In the genomic region with DNA sequence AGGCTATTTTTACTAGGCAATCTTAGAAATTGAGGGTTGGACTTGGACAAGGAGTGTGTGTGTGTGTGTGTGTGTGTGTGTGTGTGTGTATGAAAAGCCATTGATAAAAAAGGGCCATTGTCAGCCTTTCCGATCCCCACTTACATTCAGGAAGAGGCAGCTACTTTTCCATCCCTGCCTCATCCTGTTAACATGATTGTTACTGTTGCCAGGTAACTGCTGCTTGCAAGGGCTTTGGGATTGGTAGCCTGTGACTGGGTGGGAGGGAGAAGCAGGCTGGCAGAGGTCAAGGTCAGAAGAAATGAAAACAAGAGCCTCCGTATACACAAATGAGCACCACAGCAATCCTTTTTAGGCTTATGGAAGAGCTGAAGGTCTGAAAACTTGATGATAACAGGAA, we compare ENCODE assay signal across 8 mouse cellular contexts. TPM values are rescaled to one million over a fixed set of nuclear protein-coding genes. Genes with fewer than 3 reads are reported as not detected.
DNase-seq lines count a peak whose midpoint lies in the region; ATAC-seq and TF ChIP-seq lines count a peak whose summit lies in the region.

No protein-coding gene starts in this region.

- intact Hi-C loops in gastrocnemius, adult 2 months (cut with DNase I) = no loop called here
- intact Hi-C loops in gastrocnemius, postnatal 36 days (cut with DNase I) = no loop called here

- H3K4me3 ChIP-seq in heart, embryonic 13.5 days = no peak overlapping the region
- no peak overlapping the region for H3K4me3 ChIP-seq in limb, embryonic 10.5 days
- H3K4me3 ChIP-seq in neural tube, embryonic 15.5 days (replicated peaks) = no peak overlapping the region
- no peak overlapping the region for H3K4me3 ChIP-seq in gastrocnemius, adult 2 months
- H3K4me3 ChIP-seq in cerebellum, adult 2 months (replicated peaks; ENCODE audit: insufficient read depth, low read depth, low read length) = no peak overlapping the region

- H3K36me3 ChIP-seq in heart, embryonic 13.5 days = no peaks in the 10 kb centered on the region
- no peaks in the 10 kb centered on the region for H3K36me3 ChIP-seq in limb, embryonic 10.5 days
- H3K36me3 ChIP-seq in neural tube, embryonic 15.5 days = no peaks in the 10 kb centered on the region

- 28% methylated on average over 2 of the region's 2 CpGs for WGBS in heart, embryonic 13.5 days
- WGBS in limb, embryonic 10.5 days = 40% methylated on average over 2 of the region's 2 CpGs
- WGBS in neural tube, embryonic 15.5 days = 13% methylated on average over 2 of the region's 2 CpGs
- WGBS in cerebellum, adult 2 months = 48% methylated on average over 2 of the region's 2 CpGs

- peaks cover 34% of the 10 kb centered on the region for H3K4me1 ChIP-seq in heart, embryonic 13.5 days
- peaks cover 8% of the 10 kb centered on the region; the same call in 1 of the 2 replicates for H3K4me1 ChIP-seq in limb, embryonic 10.5 days
- H3K4me1 ChIP-seq in neural tube, embryonic 15.5 days = peaks cover 13% of the 10 kb centered on the region
- H3K4me1 ChIP-seq in cerebellum, adult 2 months (ENCODE audit: control insufficient read depth, insufficient read depth, low read length) = no peaks in the 10 kb centered on the region

- TF ChIP-seq CTCF in gastrocnemius, adult 2 months (IDR thresholded peaks at IDR 0.05) = no peak
- TF ChIP-seq CTCF in cerebellum, adult 2 months (IDR thresholded peaks at IDR 0.05; ENCODE audit: borderline replicate concordance, insufficient read depth, low read depth, low read length) = no peak

- no peak overlapping the region; the same call in none of the 2 replicates for H3K27ac ChIP-seq in heart, embryonic 13.5 days (replicated peaks)
- no peak overlapping the region for H3K27ac ChIP-seq in limb, embryonic 10.5 days
- H3K27ac ChIP-seq in neural tube, embryonic 15.5 days (replicated peaks) = no peak overlapping the region
- no peak overlapping the region for H3K27ac ChIP-seq in gastrocnemius, adult 2 months
- H3K27ac ChIP-seq in cerebellum, adult 2 months (ENCODE audit: insufficient read depth, low read length) = no peak overlapping the region

- H3K27me3 ChIP-seq in heart, embryonic 13.5 days (replicated peaks) = no peaks in the 10 kb centered on the region
- no peaks in the 10 kb centered on the region for H3K27me3 ChIP-seq in limb, embryonic 10.5 days (ENCODE audit: low read depth, poor library complexity, severe bottlenecking)
- no peaks in the 10 kb centered on the region for H3K27me3 ChIP-seq in neural tube, embryonic 15.5 days (replicated peaks)
- no peaks in the 10 kb centered on the region for H3K27me3 ChIP-seq in cerebellum, adult 2 months (ENCODE audit: control insufficient read depth, insufficient read depth, low read length)

- no peaks in the 10 kb centered on the region for H3K9me3 ChIP-seq in heart, embryonic 13.5 days
- no peaks in the 10 kb centered on the region for H3K9me3 ChIP-seq in limb, embryonic 10.5 days (replicated peaks)
- no peaks in the 10 kb centered on the region for H3K9me3 ChIP-seq in neural tube, embryonic 15.5 days (replicated peaks)

- no peak for ATAC-seq in heart, embryonic 13.5 days (ENCODE audit: extremely low read depth, insufficient number of reproducible peaks, low FRiP score, low TSS enrichment)
- peak; percentile 65; the same call in 1 of the 2 replicates for ATAC-seq in neural tube, embryonic 15.5 days (ENCODE audit: low FRiP score)

- H3K4me2 ChIP-seq in heart, embryonic 13.5 days = 0 out of 2 replicates have a peak overlapping the region, but pooled peaks have one; percentile 7
- no peak overlapping the region for H3K4me2 ChIP-seq in neural tube, embryonic 15.5 days

- TF ChIP-seq POLR2A in cerebellum, adult 2 months (IDR thresholded peaks at IDR 0.05; ENCODE audit: borderline replicate concordance, insufficient read depth, low read length) = no peak

- H3K9ac ChIP-seq in heart, embryonic 13.5 days = no peak overlapping the region
- no peak overlapping the region for H3K9ac ChIP-seq in neural tube, embryonic 15.5 days (replicated peaks)

- DNase-seq in Muller cell, postnatal 12 days (ENCODE audit: inconsistent ontology term) = peak; percentile 68
- DNase-seq in brain, embryonic 18.5 days (ENCODE audit: low read depth, low spot score) = peak; percentile 58
- peak; percentile 34 for DNase-seq in limb, embryonic 10.5 days (ENCODE audit: low spot score)
- no peak for DNase-seq in gastrocnemius, adult 2 months
- no peak for DNase-seq in gastrocnemius, postnatal 36 days
- DNase-seq in cerebellum, adult 2 months = no peak

RNA-seq across cellular contexts. Expression of a gene that starts 48.9 kb away (rescaled TPM):
- 5.9 and 6.8 TPM in 2 replicates for polyA plus RNA-seq in heart, embryonic 13.5 days (2015; fragmentation: Nextera tagmentation; extraction: Ambion mirVana)
- polyA plus RNA-seq in limb, embryonic 10.5 days (2016; fragmentation: Nextera tagmentation; extraction: Ambion mirVana) = 4.9 and 5.2 TPM in 2 replicates
- 14.4 and 16.9 TPM in 2 replicates for polyA plus RNA-seq in neural tube, embryonic 15.5 days (2015; fragmentation: Nextera tagmentation; extraction: Ambion mirVana)
- 1 to 10 TPM; 1.1 to 1.6 TPM for total RNA-seq in gastrocnemius, adult 2 months (2021)
- total RNA-seq in gastrocnemius, postnatal 36 days (2021) = 1 to 10 TPM; 1.7 to 1.9 TPM
- 2.9 and 3.8 TPM in 2 replicates for polyA plus RNA-seq in cerebellum, adult 2 months (2012; rRNA removed)

RNA-seq across cellular contexts. Expression of a gene that starts 54.1 kb away (rescaled TPM):
- 0.56 and 0.60 TPM in 2 replicates for polyA plus RNA-seq in heart, embryonic 13.5 days (2015; fragmentation: Nextera tagmentation; extraction: Ambion mirVana)
- polyA plus RNA-seq in limb, embryonic 10.5 days (2016; fragmentation: Nextera tagmentation; extraction: Ambion mirVana) = 0.28 and 0.61 TPM in 2 replicates
- polyA plus RNA-seq in neural tube, embryonic 15.5 days (2015; fragmentation: Nextera tagmentation; extraction: Ambion mirVana) = 11.2 and 13.4 TPM in 2 replicates
- not detected for total RNA-seq in gastrocnemius, adult 2 months (2021)
- under 1 TPM in 1 of 2 experiments, not detected in 1; 0.05 TPM for total RNA-seq in gastrocnemius, postnatal 36 days (2021)
- 371 and 430 TPM in 2 replicates for polyA plus RNA-seq in cerebellum, adult 2 months (2012; rRNA removed)

Comparison
In these comparisons a context has a peak if more than half of its experiments do, and no peak if none do; other contexts are left out.
1. DNase-seq: peak in Muller cell, postnatal 12 days (single experiment), brain, embryonic 18.5 days (single experiment) and limb, embryonic 10.5 days (single experiment); none in gastrocnemius, adult 2 months (single experiment), gastrocnemius, postnatal 36 days (0 of 2) and cerebellum, adult 2 months (0 of 2).
2. RNA of a gene that starts 54.1 kb away (polyA plus RNA-seq): 371 to 430 TPM in cerebellum, adult 2 months; 11.2 to 13.4 TPM in neural tube, embryonic 15.5 days, 0.28 to 0.61 TPM in limb, embryonic 10.5 days and 0.56 to 0.60 TPM in heart, embryonic 13.5 days; every median in the first group is over 10 times any median in the second.